Comparison of ENCODE assay signal across 10 mouse cellular contexts in genomic region chr3:41031286-41032210, GRCm38 (mm10).
"Had no signal": no experiment of that assay in that cellular context is flagged by ENCODE, and none has a peak within 500 bp of the region (broad histone marks: within the 10 kb centered on the region; RNA-seq: fewer than 3 reads in every experiment).

No protein-coding gene starts in this region.

- H3K27ac ChIP-seq: limb, embryonic 15.5 days; midbrain, embryonic 13.5 days; stomach, postnatal 0 days had no signal

- H3K4me2 ChIP-seq: limb, embryonic 15.5 days; midbrain, embryonic 13.5 days had no signal

- H3K36me3 ChIP-seq: limb, embryonic 15.5 days; midbrain, embryonic 13.5 days had no signal

- H3K9me3 ChIP-seq: limb, embryonic 15.5 days; midbrain, embryonic 13.5 days had no signal

- H3K4me3 ChIP-seq: limb, embryonic 15.5 days; midbrain, embryonic 13.5 days had no signal

- H3K4me1 ChIP-seq: limb, embryonic 15.5 days; midbrain, embryonic 13.5 days had no signal

- ATAC-seq: lung, postnatal 0 days; midbrain, embryonic 13.5 days had no signal

- H3K27me3 ChIP-seq: limb, embryonic 15.5 days; midbrain, embryonic 13.5 days had no signal

- DNase-seq: kidney, adult 8-10 months; kidney, postnatal 25 days; layer of hippocampus, postnatal 36 days; lung, adult 18-20 months; lung, postnatal 36 days; right cerebral cortex, postnatal 14 days had no signal

- H3K9ac ChIP-seq: limb, embryonic 15.5 days; midbrain, embryonic 13.5 days had no signal
